Mouse (Mus musculus): ENCODE measurements at regions not wholly inside any gene's neighbourhood (a gene's known extent, or its start where the extent isn't known, plus 50 kb on each side); places are given as distances from the start of the nearest gene placed in this dataset.

DNA sequence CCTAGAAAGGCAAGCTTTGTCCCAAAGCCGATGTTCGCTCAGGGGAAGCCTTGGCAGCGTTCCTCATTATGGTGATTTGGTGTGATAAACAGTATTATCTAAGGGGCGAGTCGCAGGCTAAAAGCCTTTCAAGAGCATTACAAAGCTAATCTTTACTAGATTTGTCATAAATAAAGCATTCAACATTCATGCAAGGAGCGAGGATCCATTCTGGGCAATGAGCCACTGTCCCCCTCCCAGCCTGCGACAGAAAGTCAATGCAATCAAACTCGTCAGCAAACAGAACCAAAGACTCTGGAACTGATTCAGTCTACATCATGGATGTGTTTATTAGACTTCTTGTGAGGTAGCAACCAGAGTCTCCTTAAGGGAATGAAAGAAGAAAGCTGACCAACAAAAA is 395.3 kb downstream of the Gpam start:
- no peak overlapping the region for H3K27ac ChIP-seq
- H3K4me3 ChIP-seq (replicated peaks; ENCODE audit: low read length): no peak overlapping the region
- no peak overlapping the region for H3K4me2 ChIP-seq (replicated peaks)
- 63% methylated on average over 8 of the region's 8 CpGs for WGBS
- no peaks in the 10 kb centered on the region for H3K36me3 ChIP-seq (replicated peaks; ENCODE audit: control insufficient read depth, insufficient read depth)
- ATAC-seq (ENCODE audit: low FRiP score): no peak
- no peaks in the 10 kb centered on the region for H3K4me1 ChIP-seq (replicated peaks; ENCODE audit: control insufficient read depth, insufficient read depth, low read length)
- no peak overlapping the region for H3K9ac ChIP-seq
- H3K27me3 ChIP-seq (ENCODE audit: control insufficient read depth, insufficient read depth, low read length): no peaks in the 10 kb centered on the region
- no peaks in the 10 kb centered on the region for H3K9me3 ChIP-seq (ENCODE audit: control insufficient read depth, low read length)
- no peak for DNase-seq (ENCODE audit: low spot score)

DNA sequence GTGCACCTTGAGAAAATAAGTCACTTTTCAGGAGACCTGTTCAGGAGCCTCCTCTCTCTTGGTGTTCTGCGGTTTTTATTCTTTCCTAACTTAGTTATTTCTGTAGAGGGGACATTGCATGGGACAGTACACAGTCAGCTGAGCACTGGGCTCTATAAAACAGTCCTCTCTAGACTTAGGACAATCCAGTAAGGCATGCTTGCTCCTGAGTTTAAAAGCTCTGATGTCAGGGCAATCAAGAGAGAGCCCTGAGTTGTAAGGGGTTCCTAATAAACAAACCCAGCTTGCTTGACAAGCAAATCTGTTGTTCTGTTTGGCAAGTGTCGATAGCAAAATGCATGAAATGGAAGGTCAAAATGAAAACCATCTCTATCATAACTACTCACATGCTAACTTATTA is 395.7 kb downstream of the Gpam start:
- H3K36me3 ChIP-seq (replicated peaks; ENCODE audit: control insufficient read depth, insufficient read depth): no peaks in the 10 kb centered on the region
- H3K4me1 ChIP-seq (replicated peaks; ENCODE audit: control insufficient read depth, insufficient read depth, low read length): no peaks in the 10 kb centered on the region
- ATAC-seq (ENCODE audit: low FRiP score) (no peak), DNase-seq (ENCODE audit: low spot score) (no peak)
- H3K27ac ChIP-seq: no peak overlapping the region
- H3K4me3 ChIP-seq (replicated peaks; ENCODE audit: low read length): no peak overlapping the region
- 81% methylated on average over 2 of the region's 2 CpGs for WGBS
- no peaks in the 10 kb centered on the region for H3K27me3 ChIP-seq (ENCODE audit: control insufficient read depth, insufficient read depth, low read length)
- H3K4me2 ChIP-seq (replicated peaks): no peak overlapping the region
- H3K9me3 ChIP-seq (ENCODE audit: control insufficient read depth, low read length): no peaks in the 10 kb centered on the region
- H3K9ac ChIP-seq: no peak overlapping the region

DNA sequence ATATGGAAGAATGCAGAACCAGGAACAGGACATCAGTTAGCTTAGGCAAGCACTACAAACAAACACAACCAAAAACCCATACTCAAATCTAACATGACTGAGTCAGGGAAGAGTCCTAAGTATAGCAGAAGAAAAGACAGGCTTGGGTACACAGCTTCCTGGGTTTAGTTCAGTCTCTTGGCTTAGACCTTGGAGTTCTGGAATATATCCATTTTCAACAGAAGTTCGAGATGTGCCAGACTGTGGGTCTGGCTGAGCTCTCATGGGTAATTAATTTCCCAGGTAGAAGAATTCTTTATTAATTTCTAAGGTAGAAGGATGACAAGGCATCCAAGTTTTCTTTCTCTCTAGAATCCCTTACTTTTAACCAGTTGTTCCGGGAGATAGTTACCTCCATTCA is 396.2 kb downstream of the Gpam start:
- Histone ChIP-seq H3K4me3 (replicated peaks; ENCODE audit: low read length) (no peak overlapping the region), H3K27ac (no peak overlapping the region), H3K9me3 (ENCODE audit: control insufficient read depth, low read length) (no peaks in the 10 kb centered on the region), H3K4me1 (replicated peaks; ENCODE audit: control insufficient read depth, insufficient read depth, low read length) (no peaks in the 10 kb centered on the region), H3K4me2 (replicated peaks) (no peak overlapping the region), H3K27me3 (ENCODE audit: control insufficient read depth, insufficient read depth, low read length) (no peaks in the 10 kb centered on the region), H3K36me3 (replicated peaks; ENCODE audit: control insufficient read depth, insufficient read depth) (no peaks in the 10 kb centered on the region), H3K9ac (no peak overlapping the region)
- whole genome bisulfite sequencing: 92% methylated on average over 2 of the region's 2 CpGs
- ATAC-seq (ENCODE audit: low FRiP score) (no peak), DNase-seq (ENCODE audit: low spot score) (no peak)

DNA sequence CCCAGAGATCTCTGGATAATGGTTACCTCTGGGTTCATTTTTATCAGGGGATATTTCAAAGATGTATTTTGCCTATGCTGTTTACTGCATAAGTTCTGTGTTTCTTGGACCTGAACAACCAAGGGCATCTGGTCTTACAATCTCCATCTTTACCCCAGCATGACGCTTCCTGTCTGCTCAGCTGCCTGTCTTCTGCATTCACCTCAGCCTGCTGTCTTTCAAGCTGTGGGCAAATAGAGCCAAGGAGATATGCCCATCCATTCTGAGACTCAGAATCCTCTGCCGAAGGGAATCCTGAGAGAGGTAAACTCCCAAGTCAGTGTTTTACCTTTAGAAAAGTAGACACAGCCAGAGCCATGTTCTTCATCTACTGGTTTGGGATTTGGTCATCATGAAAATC is 396.7 kb downstream of the Gpam start:
- no peaks in the 10 kb centered on the region for H3K4me1 ChIP-seq (replicated peaks; ENCODE audit: control insufficient read depth, insufficient read depth, low read length)
- H3K27me3 ChIP-seq (ENCODE audit: control insufficient read depth, insufficient read depth, low read length): no peaks in the 10 kb centered on the region
- H3K4me2 ChIP-seq (replicated peaks): no peak overlapping the region
- no peaks in the 10 kb centered on the region for H3K9me3 ChIP-seq (ENCODE audit: control insufficient read depth, low read length)
- DNase-seq (ENCODE audit: low spot score): no peak
- ATAC-seq (ENCODE audit: low FRiP score): no peak
- H3K36me3 ChIP-seq (replicated peaks; ENCODE audit: control insufficient read depth, insufficient read depth): no peaks in the 10 kb centered on the region
- WGBS: 93% methylated on average over 2 of the region's 2 CpGs
- no peak overlapping the region for H3K27ac ChIP-seq
- no peak overlapping the region for H3K4me3 ChIP-seq (replicated peaks; ENCODE audit: low read length)
- no peak overlapping the region for H3K9ac ChIP-seq

DNA sequence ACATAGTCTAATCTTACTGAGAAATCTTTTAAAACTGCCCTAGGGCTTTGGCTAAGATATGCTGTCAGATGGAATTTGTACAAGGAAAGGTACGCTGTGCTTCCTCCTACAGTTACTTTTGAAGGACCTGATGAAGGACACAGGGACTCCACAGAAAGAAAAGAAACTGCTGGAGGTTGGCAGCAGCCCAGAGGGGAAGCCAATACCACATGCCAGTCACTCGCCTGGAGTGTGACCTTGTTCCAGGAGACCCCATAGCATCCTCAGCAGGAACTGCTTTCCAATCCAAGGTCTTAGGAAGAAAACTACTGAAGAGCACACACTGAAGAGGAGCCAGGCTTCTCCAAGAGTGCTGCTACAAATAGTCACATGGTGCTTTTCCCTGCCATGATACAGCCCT is 404.9 kb downstream of the Gpam start:
- H3K27me3 ChIP-seq (ENCODE audit: control insufficient read depth, insufficient read depth, low read length): no peaks in the 10 kb centered on the region
- H3K27ac ChIP-seq: no peak overlapping the region
- no peaks in the 10 kb centered on the region for H3K9me3 ChIP-seq (ENCODE audit: control insufficient read depth, low read length)
- H3K9ac ChIP-seq: no peak overlapping the region
- H3K4me2 ChIP-seq (replicated peaks): no peak overlapping the region
- H3K4me3 ChIP-seq (replicated peaks; ENCODE audit: low read length): no peak overlapping the region
- H3K4me1 ChIP-seq (replicated peaks; ENCODE audit: control insufficient read depth, insufficient read depth, low read length): no peaks in the 10 kb centered on the region
- no peak for ATAC-seq (ENCODE audit: low FRiP score)
- WGBS: 66% methylated on average over 2 of the region's 2 CpGs
- H3K36me3 ChIP-seq (replicated peaks; ENCODE audit: control insufficient read depth, insufficient read depth): no peaks in the 10 kb centered on the region
- DNase-seq (ENCODE audit: low spot score): no peak

DNA sequence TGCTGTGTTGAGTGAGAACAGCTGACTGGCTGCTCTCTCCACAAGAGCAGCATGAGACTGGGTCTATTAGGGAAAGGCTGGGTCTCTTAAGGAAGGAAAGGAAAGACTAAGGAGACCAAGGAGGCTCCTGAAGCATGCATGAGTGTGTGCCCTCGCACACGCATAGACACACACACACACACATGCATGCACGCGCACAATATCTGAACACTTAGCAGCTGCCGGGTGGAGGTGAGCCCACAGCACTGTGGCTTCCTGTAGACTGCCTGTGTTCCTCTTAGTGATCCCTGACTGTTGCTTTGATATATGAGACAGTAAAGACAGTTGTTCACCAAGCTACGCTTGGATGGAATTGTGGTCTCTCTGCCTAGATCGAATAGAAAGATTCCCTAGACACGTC is 429.6 kb downstream of the Gpam start:
- no peak overlapping the region for H3K4me3 ChIP-seq (replicated peaks; ENCODE audit: low read length)
- H3K27me3 ChIP-seq (ENCODE audit: control insufficient read depth, insufficient read depth, low read length): no peaks in the 10 kb centered on the region
- no peak for ATAC-seq (ENCODE audit: low FRiP score)
- 90% methylated on average over 8 of the region's 8 CpGs for WGBS
- no peak for DNase-seq (ENCODE audit: low spot score)
- no peaks in the 10 kb centered on the region for H3K9me3 ChIP-seq (ENCODE audit: control insufficient read depth, low read length)
- H3K4me2 ChIP-seq (replicated peaks): no peak overlapping the region
- H3K36me3 ChIP-seq (replicated peaks; ENCODE audit: control insufficient read depth, insufficient read depth): no peaks in the 10 kb centered on the region
- H3K9ac ChIP-seq: no peak overlapping the region
- no peaks in the 10 kb centered on the region for H3K4me1 ChIP-seq (replicated peaks; ENCODE audit: control insufficient read depth, insufficient read depth, low read length)
- no peak overlapping the region for H3K27ac ChIP-seq

DNA sequence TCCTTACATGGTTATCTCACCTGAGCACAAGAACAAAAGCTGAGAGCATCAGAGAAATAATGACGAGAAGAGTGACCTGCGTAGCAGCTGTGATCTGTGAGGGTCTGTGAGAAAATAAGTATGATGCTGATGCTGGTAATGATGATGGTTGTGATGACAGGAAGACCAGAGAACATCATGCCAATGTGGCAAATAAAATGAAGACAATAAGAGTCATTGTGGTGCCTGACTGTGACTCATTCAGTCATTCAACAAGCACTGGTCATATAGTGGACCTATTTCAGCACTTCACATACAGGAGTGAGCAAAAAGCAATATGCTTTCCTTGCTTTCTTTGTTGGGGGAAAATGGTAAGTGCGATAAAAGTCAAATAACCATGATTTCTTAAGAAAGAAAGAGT is 433.3 kb downstream of the Gpam start:
- ATAC-seq (ENCODE audit: low FRiP score): no peak
- 94% methylated on average over 3 of the region's 3 CpGs for WGBS
- no peak for DNase-seq (ENCODE audit: low spot score)

DNA sequence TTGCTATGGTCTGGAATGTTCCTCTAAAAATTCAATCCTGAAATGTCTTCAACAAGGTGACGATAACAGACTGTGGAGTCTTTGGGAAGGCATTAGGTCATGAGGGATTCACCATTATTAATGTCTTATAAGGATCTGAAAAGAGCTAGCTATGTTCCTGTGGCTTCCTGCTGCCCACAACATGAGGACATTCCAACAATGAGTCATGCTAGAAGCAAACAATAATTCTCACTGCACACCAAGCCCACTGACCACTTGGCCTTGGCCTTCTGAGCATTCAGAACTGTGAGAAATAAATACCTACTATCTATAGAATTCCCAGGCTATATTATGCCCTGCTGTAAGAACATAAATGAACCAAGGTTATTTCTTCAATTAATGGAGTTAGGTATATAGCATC is 433.9 kb downstream of the Gpam start:
- H3K36me3 ChIP-seq (replicated peaks; ENCODE audit: control insufficient read depth, insufficient read depth): no peaks in the 10 kb centered on the region
- no peak overlapping the region for H3K27ac ChIP-seq
- no peak overlapping the region for H3K4me3 ChIP-seq (replicated peaks; ENCODE audit: low read length)
- no peaks in the 10 kb centered on the region for H3K27me3 ChIP-seq (ENCODE audit: control insufficient read depth, insufficient read depth, low read length)
- no peaks in the 10 kb centered on the region for H3K4me1 ChIP-seq (replicated peaks; ENCODE audit: control insufficient read depth, insufficient read depth, low read length)
- H3K9ac ChIP-seq: no peak overlapping the region
- no peak overlapping the region for H3K4me2 ChIP-seq (replicated peaks)
- DNase-seq (ENCODE audit: low spot score) (no peak), ATAC-seq (ENCODE audit: low FRiP score) (no peak)
- no peaks in the 10 kb centered on the region for H3K9me3 ChIP-seq (ENCODE audit: control insufficient read depth, low read length)
- WGBS: 85% methylated on average over 1 of the region's 1 CpGs

More for the DNA sequence above, 433.3 kb downstream of the Gpam start:
- Histone ChIP-seq H3K27ac (no peak overlapping the region), H3K4me1 (replicated peaks; ENCODE audit: control insufficient read depth, insufficient read depth, low read length) (no peaks in the 10 kb centered on the region), H3K4me2 (replicated peaks) (no peak overlapping the region), H3K36me3 (replicated peaks; ENCODE audit: control insufficient read depth, insufficient read depth) (no peaks in the 10 kb centered on the region), H3K9ac (no peak overlapping the region), H3K4me3 (replicated peaks; ENCODE audit: low read length) (no peak overlapping the region), H3K27me3 (ENCODE audit: control insufficient read depth, insufficient read depth, low read length) (no peaks in the 10 kb centered on the region), H3K9me3 (ENCODE audit: control insufficient read depth, low read length) (no peaks in the 10 kb centered on the region)

DNA sequence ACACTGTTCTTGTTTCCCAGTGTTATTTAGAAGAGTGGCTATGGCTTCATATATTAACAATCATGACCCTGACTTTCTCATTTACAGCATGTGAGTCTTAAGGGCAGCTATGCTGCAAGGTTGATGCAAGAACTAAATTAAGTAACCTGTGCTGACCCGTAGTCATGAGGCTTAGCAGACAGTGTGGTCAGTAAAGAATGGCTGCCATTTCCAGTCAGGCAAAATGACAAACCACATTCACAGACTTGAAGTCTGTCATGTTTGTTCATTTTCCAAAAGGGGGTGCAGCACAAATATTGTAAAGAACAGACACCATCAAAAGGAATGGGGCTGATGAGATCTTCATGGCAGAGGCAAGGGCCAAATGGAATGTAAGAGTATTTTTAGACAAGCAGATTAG is 435.2 kb downstream of the Gpam start:
- no peak overlapping the region for H3K9ac ChIP-seq
- no peaks in the 10 kb centered on the region for H3K27me3 ChIP-seq (ENCODE audit: control insufficient read depth, insufficient read depth, low read length)
- 87% methylated on average over 1 of the region's 1 CpGs for WGBS
- ATAC-seq (ENCODE audit: low FRiP score): no peak
- H3K36me3 ChIP-seq (replicated peaks; ENCODE audit: control insufficient read depth, insufficient read depth): no peaks in the 10 kb centered on the region
- H3K4me1 ChIP-seq (replicated peaks; ENCODE audit: control insufficient read depth, insufficient read depth, low read length): no peaks in the 10 kb centered on the region
- H3K27ac ChIP-seq: no peak overlapping the region
- no peaks in the 10 kb centered on the region for H3K9me3 ChIP-seq (ENCODE audit: control insufficient read depth, low read length)
- DNase-seq (ENCODE audit: low spot score): no peak
- H3K4me2 ChIP-seq (replicated peaks): no peak overlapping the region
- no peak overlapping the region for H3K4me3 ChIP-seq (replicated peaks; ENCODE audit: low read length)

DNA sequence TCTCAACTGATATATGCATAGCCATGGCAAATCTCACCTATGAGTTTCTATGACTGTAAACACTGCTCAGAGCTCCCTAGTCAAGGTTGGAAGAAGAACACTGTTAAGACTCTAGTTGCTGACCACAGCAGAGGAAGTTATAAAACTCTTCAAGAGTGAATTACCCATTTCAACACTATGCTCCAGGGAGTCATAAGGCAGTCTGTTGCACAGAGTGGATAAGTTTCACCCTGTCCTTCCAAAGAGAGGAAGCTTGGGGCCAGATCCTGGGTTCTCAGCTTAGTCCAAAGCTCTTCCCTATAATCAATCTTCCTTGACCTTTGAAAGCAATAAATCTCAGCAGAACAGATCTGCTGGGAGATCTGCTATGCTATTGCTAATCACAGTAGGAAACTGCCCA is 438.4 kb downstream of the Gpam start:
- ATAC-seq (ENCODE audit: low FRiP score) (no peak), DNase-seq (ENCODE audit: low spot score) (no peak)
- Histone ChIP-seq H3K27ac (no peak overlapping the region), H3K9ac (no peak overlapping the region), H3K27me3 (ENCODE audit: control insufficient read depth, insufficient read depth, low read length) (no peaks in the 10 kb centered on the region), H3K4me1 (replicated peaks; ENCODE audit: control insufficient read depth, insufficient read depth, low read length) (no peaks in the 10 kb centered on the region), H3K4me3 (replicated peaks; ENCODE audit: low read length) (no peak overlapping the region), H3K4me2 (replicated peaks) (no peak overlapping the region), H3K36me3 (replicated peaks; ENCODE audit: control insufficient read depth, insufficient read depth) (no peaks in the 10 kb centered on the region), H3K9me3 (ENCODE audit: control insufficient read depth, low read length) (no peaks in the 10 kb centered on the region)
